Mouse (Mus musculus): ENCODE measurements around the gene Rftn2.

DNA sequence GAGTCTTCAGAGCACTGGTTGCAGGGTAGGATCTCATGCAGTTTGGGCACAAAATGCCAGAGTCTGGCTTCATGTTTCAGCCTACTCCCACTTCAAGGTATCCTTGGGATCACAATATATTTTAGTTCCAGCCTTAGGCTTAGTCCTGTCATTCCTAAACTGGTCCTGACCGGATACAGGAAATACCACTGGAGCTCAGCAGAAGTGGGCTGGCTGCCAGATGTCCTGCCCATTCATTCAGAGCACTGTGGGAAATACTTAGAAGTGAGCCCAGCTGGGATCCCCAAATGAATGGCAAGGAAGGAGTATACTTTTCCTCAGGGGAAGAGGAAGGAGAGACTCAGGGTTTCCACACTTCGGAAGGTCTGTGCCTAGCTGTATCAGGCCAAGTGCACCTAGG is 33.3 kb downstream of the Rftn2 start:
- TF ChIP-seq TAL1 (IDR thresholded peaks at IDR 0.05; ENCODE audit: low read length) (no peak), GATA1 (IDR thresholded peaks at IDR 0.05; ENCODE audit: low read length) (no peak)

Data from erythroblast, embryonic 14.5 days (primary cell).